Mouse (Mus musculus): ENCODE measurements at regions not wholly inside any gene's neighbourhood (a gene's known extent, or its start where the extent isn't known, plus 50 kb on each side); places are given as distances from the start of the nearest gene placed in this dataset.

GRCm38 (mm10) chr3:39705610-39706009, 818.9 kb downstream of the Fat4 start:
- TF ChIP-seq POLR2A (IDR thresholded peaks at IDR 0.05; ENCODE audit: insufficient read length, low read depth): no peak
- no peak for TF ChIP-seq TCF12 (IDR thresholded peaks at IDR 0.05; ENCODE audit: insufficient read depth, poor library complexity, severe bottlenecking)
- no peak for TF ChIP-seq MAX (IDR thresholded peaks at IDR 0.05; ENCODE audit: low read depth)

All from myocyte (in vitro differentiated cells).